Mouse (Mus musculus): ENCODE measurements around the gene Abcb6. TPM values are rescaled to one million over a fixed set of nuclear protein-coding genes. Genes with fewer than 3 reads are reported as not detected.

Gene Abcb6
- 22.0 and 36.0 TPM in 2 replicates for total RNA-seq (2014; rRNA removed; ENCODE audit: low replicate concordance)
- 15.9 and 17.6 TPM in 2 replicates for polyA plus RNA-seq (2015; fragmentation: Nextera tagmentation; extraction: Ambion mirVana)

- ATAC-seq (ENCODE audit: insufficient read depth, low read depth): peak; percentile 92
- Histone ChIP-seq H3K9me3 (replicated peaks; ENCODE audit: control insufficient read depth, low read length) (no peaks in the 10 kb centered on the region), H3K4me1 (ENCODE audit: control insufficient read depth, insufficient read depth) (peaks cover 9% of the 10 kb centered on the region; the same call in 1 of the 2 replicates), H3K27ac (ENCODE audit: low read depth) (0 out of 2 replicates have a peak within 1 kb of the TSS, but pooled peaks have one; percentile 8), H3K9ac (replicated peaks; ENCODE audit: low read depth, low read length) (peak within 1 kb of the TSS; percentile 27), H3K4me2 (ENCODE audit: low read depth, low read length) (peak within 1 kb of the TSS; percentile 90), H3K36me3 (replicated peaks; ENCODE audit: control insufficient read depth, insufficient read depth, low read length) (peaks cover 50% of the 10 kb centered on the region), H3K4me3 (ENCODE audit: low read depth, low read length) (peak within 1 kb of the TSS; percentile 55), H3K27me3 (ENCODE audit: control insufficient read depth, insufficient read depth, low read length) (no peaks in the 10 kb centered on the region)
- WGBS: under 1% methylated on average over 31 of the region's 31 CpGs
- TF ChIP-seq CTCF (IDR thresholded peaks at IDR 0.05; ENCODE audit: low read depth) (no peak), EP300 (IDR thresholded peaks at IDR 0.05; ENCODE audit: low read depth) (0 out of 2 replicates have a peak, but pooled peaks have one; percentile 37)
- peak; percentile 91 for DNase-seq (ENCODE audit: low spot score)
Measured at GRCm38 (mm10) chr1:75180105-75180590, at the start of gene Abcb6. Gene Abcb6 (minus strand): TSS chr1:75180392.

GRCm38 (mm10) chr1:75229158-75229557 is 49.0 kb upstream of the Abcb6 start:
- H3K9ac ChIP-seq (replicated peaks; ENCODE audit: low read depth, low read length): no peak overlapping the region
- DNase-seq (ENCODE audit: low spot score): no peak
- ATAC-seq (ENCODE audit: insufficient read depth, low read depth): no peak
- H3K4me2 ChIP-seq (ENCODE audit: low read depth, low read length): no peak overlapping the region
- H3K4me3 ChIP-seq (ENCODE audit: low read depth, low read length): no peak overlapping the region
- WGBS: 65% methylated on average over 4 of the region's 4 CpGs
- peaks cover 10% of the 10 kb centered on the region; the same call in 1 of the 2 replicates for H3K4me1 ChIP-seq (ENCODE audit: control insufficient read depth, insufficient read depth)
- H3K27me3 ChIP-seq (ENCODE audit: control insufficient read depth, insufficient read depth, low read length): no peaks in the 10 kb centered on the region
- H3K36me3 ChIP-seq (replicated peaks; ENCODE audit: control insufficient read depth, insufficient read depth, low read length): no peaks in the 10 kb centered on the region
- H3K9me3 ChIP-seq (replicated peaks; ENCODE audit: control insufficient read depth, low read length): no peaks in the 10 kb centered on the region
- TF ChIP-seq EP300 (IDR thresholded peaks at IDR 0.05; ENCODE audit: low read depth): no peak
- no peak for TF ChIP-seq CTCF (IDR thresholded peaks at IDR 0.05; ENCODE audit: low read depth)
- H3K27ac ChIP-seq (ENCODE audit: low read depth): no peak overlapping the region

- H3K9me3 ChIP-seq (replicated peaks; ENCODE audit: control insufficient read depth, low read length): no peaks in the 10 kb centered on the region
- no peak overlapping the region for H3K4me3 ChIP-seq (ENCODE audit: low read depth, low read length)
- H3K4me1 ChIP-seq (ENCODE audit: control insufficient read depth, insufficient read depth): peaks cover 10% of the 10 kb centered on the region; the same call in 1 of the 2 replicates
- H3K27ac ChIP-seq (ENCODE audit: low read depth): no peak overlapping the region
- no peak overlapping the region for H3K4me2 ChIP-seq (ENCODE audit: low read depth, low read length)
- no peaks in the 10 kb centered on the region for H3K27me3 ChIP-seq (ENCODE audit: control insufficient read depth, insufficient read depth, low read length)
- no peak overlapping the region for H3K9ac ChIP-seq (replicated peaks; ENCODE audit: low read depth, low read length)
- ATAC-seq (ENCODE audit: insufficient read depth, low read depth) (no peak), DNase-seq (ENCODE audit: low spot score) (no peak)
- 66% methylated on average over 1 of the region's 1 CpGs for whole genome bisulfite sequencing
- TF ChIP-seq CTCF (IDR thresholded peaks at IDR 0.05; ENCODE audit: low read depth): no peak
- no peak for TF ChIP-seq EP300 (IDR thresholded peaks at IDR 0.05; ENCODE audit: low read depth)
- H3K36me3 ChIP-seq (replicated peaks; ENCODE audit: control insufficient read depth, insufficient read depth, low read length): no peaks in the 10 kb centered on the region
Measured at GRCm38 (mm10) chr1:75227653-75228052, 47.5 kb upstream of the Abcb6 start.

- DNase-seq (ENCODE audit: low spot score) (no peak), ATAC-seq (ENCODE audit: insufficient read depth, low read depth) (no peak)
- H3K4me1 ChIP-seq (ENCODE audit: control insufficient read depth, insufficient read depth): peaks cover 10% of the 10 kb centered on the region; the same call in 1 of the 2 replicates
- 50% methylated on average over 2 of the region's 2 CpGs for WGBS
- no peak overlapping the region for H3K4me3 ChIP-seq (ENCODE audit: low read depth, low read length)
- no peaks in the 10 kb centered on the region for H3K27me3 ChIP-seq (ENCODE audit: control insufficient read depth, insufficient read depth, low read length)
- no peaks in the 10 kb centered on the region for H3K9me3 ChIP-seq (replicated peaks; ENCODE audit: control insufficient read depth, low read length)
- no peaks in the 10 kb centered on the region for H3K36me3 ChIP-seq (replicated peaks; ENCODE audit: control insufficient read depth, insufficient read depth, low read length)
- no peak overlapping the region for H3K4me2 ChIP-seq (ENCODE audit: low read depth, low read length)
- TF ChIP-seq EP300 (IDR thresholded peaks at IDR 0.05; ENCODE audit: low read depth) (no peak), CTCF (IDR thresholded peaks at IDR 0.05; ENCODE audit: low read depth) (no peak)
- H3K27ac ChIP-seq (ENCODE audit: low read depth): no peak overlapping the region
- H3K9ac ChIP-seq (replicated peaks; ENCODE audit: low read depth, low read length): no peak overlapping the region
Measured at GRCm38 (mm10) chr1:75226138-75226537, 45.9 kb upstream of the Abcb6 start.

DNA sequence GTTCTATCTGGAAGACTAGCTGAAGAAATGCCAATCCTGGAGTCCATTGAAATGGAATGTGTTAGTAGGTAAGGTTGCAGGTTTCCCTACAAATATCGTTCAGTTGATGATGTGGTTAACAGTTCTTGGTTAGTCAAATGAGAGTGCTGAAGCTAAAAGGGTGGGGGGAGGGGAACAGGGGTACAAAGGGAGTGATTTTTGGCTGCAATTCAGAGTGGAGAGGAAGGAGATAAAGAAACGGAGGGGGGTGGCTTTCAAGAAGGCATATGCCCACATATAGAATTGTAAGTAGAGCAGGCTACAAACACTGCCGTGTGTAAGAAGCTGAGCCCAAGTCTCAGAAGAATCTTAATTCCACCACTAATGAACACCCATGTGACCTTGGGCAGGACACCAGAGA is 45.3 kb upstream of the Abcb6 start:
- peaks cover 10% of the 10 kb centered on the region; the same call in 1 of the 2 replicates for H3K4me1 ChIP-seq (ENCODE audit: control insufficient read depth, insufficient read depth)
- no peaks in the 10 kb centered on the region for H3K36me3 ChIP-seq (replicated peaks; ENCODE audit: control insufficient read depth, insufficient read depth, low read length)
- DNase-seq (ENCODE audit: low spot score) (no peak), ATAC-seq (ENCODE audit: insufficient read depth, low read depth) (no peak)
- 26% methylated on average over 3 of the region's 3 CpGs for WGBS
- H3K27me3 ChIP-seq (ENCODE audit: control insufficient read depth, insufficient read depth, low read length): peaks cover 6% of the 10 kb centered on the region; the same call in 1 of the 2 replicates
- no peak overlapping the region for H3K27ac ChIP-seq (ENCODE audit: low read depth)
- TF ChIP-seq CTCF (IDR thresholded peaks at IDR 0.05; ENCODE audit: low read depth) (no peak), EP300 (IDR thresholded peaks at IDR 0.05; ENCODE audit: low read depth) (no peak)
- H3K9ac ChIP-seq (replicated peaks; ENCODE audit: low read depth, low read length): no peak overlapping the region
- H3K9me3 ChIP-seq (replicated peaks; ENCODE audit: control insufficient read depth, low read length): no peaks in the 10 kb centered on the region
- no peak overlapping the region for H3K4me2 ChIP-seq (ENCODE audit: low read depth, low read length)
- no peak overlapping the region for H3K4me3 ChIP-seq (ENCODE audit: low read depth, low read length)
